Mouse (Mus musculus) common myeloid progenitor, adult 5-6 weeks (primary cell): ENCODE data around the gene Knl1. TPM values are rescaled to one million over a fixed set of nuclear protein-coding genes. Genes with fewer than 3 reads are reported as not detected.

ENCODE experiments used
- ATAC-seq: replicated peaks from 2 replicates; pipeline ENCODE4 v1.8.0; 2016; ENCODE audit warnings: low read depth, mild to moderate bottlenecking, moderate TSS enrichment, inconsistent platforms; ENCODE audit not compliant: poor library complexity, severe bottlenecking
- total RNA-seq: library from RNA; stranded (forward); fragments of 200-1000, 187-1606 nt; gene quantifications from 2 replicates; pipeline ENCODE4 v1.2.3, GENCODE M21; 2017

Knl1 gene
- total RNA-seq, 1 experiment from 2014 or later: 91.2 TPM

DNA sequence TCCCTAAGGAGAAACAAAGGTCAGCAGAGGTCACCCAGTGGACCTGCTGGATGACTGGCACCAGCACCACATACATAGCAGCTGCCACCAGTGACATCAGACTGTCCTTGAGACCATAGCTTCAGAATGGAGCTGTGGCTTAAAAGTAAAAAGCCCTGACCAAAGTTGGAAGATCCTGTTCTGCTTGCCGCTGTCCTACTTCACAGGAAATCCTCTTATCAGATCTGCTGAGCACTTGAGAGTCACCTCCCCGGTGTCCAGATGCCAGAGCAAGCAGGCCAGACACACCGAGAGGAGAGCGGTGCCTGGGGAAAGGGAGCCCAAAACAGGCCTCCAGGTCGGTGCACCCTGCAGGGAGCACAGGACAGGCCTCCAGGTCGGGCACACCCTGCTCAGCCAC is 105.3 kb downstream of the Knl1 start:
- no peak for ATAC-seq

DNA sequence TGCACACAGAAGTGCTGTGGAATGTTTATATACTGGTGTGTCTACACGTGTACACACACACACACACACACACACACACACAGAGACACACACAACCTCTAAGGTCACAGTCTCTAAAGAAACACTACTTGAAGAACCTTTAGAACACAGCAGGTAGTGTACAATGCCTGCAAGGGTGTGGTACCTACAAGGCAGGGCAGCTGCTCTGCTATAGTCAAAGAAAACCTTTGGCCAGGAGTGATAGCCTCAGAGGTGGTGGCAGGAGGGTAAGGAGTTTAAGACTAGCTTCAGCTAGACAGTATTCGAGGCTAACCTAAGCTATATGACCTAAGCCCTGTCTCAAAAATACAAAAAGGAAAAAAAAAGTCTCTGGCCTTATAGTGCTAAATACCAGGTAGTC is 107.8 kb downstream of the Knl1 start:
- ATAC-seq: no peak

Other genes starting within 250 kb of the Knl1 start
- gene Knstrn, start 233.1 kb upstream of the Knl1 start, total RNA-seq: 124 and 177 TPM in 2 replicates
- 23.8 and 36.2 TPM in 2 replicates for gene Ivd, start 185.2 kb upstream of the Knl1 start, total RNA-seq
- 5.3 and 8.4 TPM in 2 replicates for gene Bahd1, start 146.7 kb upstream of the Knl1 start, total RNA-seq
- 2.9 and 3.9 TPM in 2 replicates for gene Chst14, start 120.6 kb upstream of the Knl1 start, total RNA-seq
- gene Ccdc32, start 17.7 kb upstream of the Knl1 start, total RNA-seq: 11.4 and 15.7 TPM in 2 replicates
- 22.3 and 22.8 TPM in 2 replicates for gene Rpusd2, start 12.3 kb upstream of the Knl1 start, total RNA-seq
- 29.3 and 33.2 TPM in 2 replicates for gene Rad51, start 65.7 kb downstream of the Knl1 start, total RNA-seq
- 38.4 and 44.1 TPM in 2 replicates for gene Rmdn3, start 109.9 kb downstream of the Knl1 start, total RNA-seq
- not detected in 2 replicates for gene Gchfr, start 120.7 kb downstream of the Knl1 start, total RNA-seq
- gene Gm14137, start 127.4 kb downstream of the Knl1 start, total RNA-seq: not detected in 2 replicates
- gene Zfyve19, start 161.5 kb downstream of the Knl1 start, total RNA-seq: 51.6 and 59.1 TPM in 2 replicates
- 41.5 and 46.6 TPM in 2 replicates for gene Dnajc17, start 161.7 kb downstream of the Knl1 start, total RNA-seq
- gene Ppp1r14d, start 182.8 kb downstream of the Knl1 start, total RNA-seq: not detected in 2 replicates
- 0.18 TPM in 1 of 2 replicates, not detected in the other for gene Spint1, start 190.2 kb downstream of the Knl1 start, total RNA-seq
- gene Rhov, start 224.2 kb downstream of the Knl1 start, total RNA-seq: 0.05 TPM in 1 of 2 replicates, not detected in the other
- 12.8 and 22.5 TPM in 2 replicates for gene Vps18, start 241.6 kb downstream of the Knl1 start, total RNA-seq